Mouse (Mus musculus) C2C12 (cell line): ENCODE measurements around the gene Actc1.

ENCODE experiments used
- CTCF ChIP-seq: IDR thresholded peaks from one replicate; pipeline ENCODE4 v1.5.1; 2011; ENCODE audit not compliant: control insufficient read depth, insufficient read depth, insufficient read length
- MAX ChIP-seq: IDR thresholded peaks from one replicate; pipeline ENCODE4 v1.6.1; 2011; ENCODE audit warnings: mild to moderate bottlenecking, control low read depth

DNA sequence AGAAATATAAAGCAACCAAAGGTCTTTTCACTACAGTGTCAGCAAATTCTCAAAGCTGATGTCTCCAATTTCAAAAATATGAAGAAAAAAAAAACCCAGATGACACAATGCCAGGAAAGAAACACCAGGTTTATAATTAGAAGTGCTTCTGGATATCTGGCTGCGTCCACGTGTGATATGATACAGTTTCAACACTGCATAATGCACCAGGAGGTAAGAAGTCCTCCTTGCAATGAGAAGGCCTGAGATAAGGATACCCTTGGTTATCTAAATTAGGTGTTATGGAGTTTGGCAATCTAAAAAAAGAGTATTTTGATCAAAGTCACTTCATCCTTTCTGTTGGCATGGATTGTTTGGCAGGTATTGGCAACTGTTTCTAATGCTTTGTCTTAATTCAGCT, 18.5 kb upstream of the Actc1 start:
- TF ChIP-seq MAX (no peak), CTCF (no peak)
